Mouse (Mus musculus): ENCODE results near the gene Nbeal2. TPM values are rescaled to one million over a fixed set of nuclear protein-coding genes. Genes with fewer than 3 reads are reported as not detected.

The Nbeal2 gene
- polyA plus RNA-seq, 1 experiment from 2014 or later: 2.2 TPM

DNA sequence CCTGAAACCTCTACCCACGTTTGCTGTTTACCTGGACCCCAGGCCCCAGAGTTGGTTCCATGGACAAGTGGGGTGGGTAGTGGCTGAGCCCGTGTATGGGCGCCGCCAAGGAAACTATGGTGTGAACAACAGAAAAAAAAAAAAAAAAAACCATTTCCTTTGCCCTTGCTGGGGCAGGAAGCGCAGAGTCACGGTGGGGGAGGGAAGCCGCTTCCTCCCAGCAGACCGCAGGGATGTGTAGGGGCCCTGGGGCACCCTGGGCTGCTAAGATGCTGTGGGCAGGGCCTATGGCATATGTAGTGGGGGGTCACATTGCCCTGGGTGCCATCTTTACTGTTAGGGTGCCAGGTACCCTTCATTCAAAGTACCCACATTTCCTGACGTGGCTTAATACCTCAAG is 8.7 kb downstream of the Nbeal2 start:
- ATAC-seq (replicated peaks; ENCODE audit: low FRiP score) (no peak), DNase-seq (ENCODE audit: low spot score) (no peak)
- H3K27me3 ChIP-seq (ENCODE audit: control insufficient read depth, insufficient read depth, low read length): no peaks in the 10 kb centered on the region
- no peak overlapping the region for H3K4me2 ChIP-seq (ENCODE audit: low read depth, low read length, severe bottlenecking)
- H3K9me3 ChIP-seq (ENCODE audit: control insufficient read depth, low read length): no peaks in the 10 kb centered on the region
- H3K4me3 ChIP-seq (ENCODE audit: low read depth, low read length): no peak overlapping the region
- H3K9ac ChIP-seq (ENCODE audit: low read length): no peak overlapping the region
- 89% methylated on average over 9 of the region's 9 CpGs for WGBS
- H3K4me1 ChIP-seq (replicated peaks; ENCODE audit: control insufficient read depth, insufficient read depth, low read length): peaks cover 2% of the 10 kb centered on the region; the same call in 1 of the 2 replicates
- no peak overlapping the region for H3K27ac ChIP-seq (ENCODE audit: low read depth, low read length)
- H3K36me3 ChIP-seq (ENCODE audit: control insufficient read depth, insufficient read depth, low read length): no peaks in the 10 kb centered on the region

DNA sequence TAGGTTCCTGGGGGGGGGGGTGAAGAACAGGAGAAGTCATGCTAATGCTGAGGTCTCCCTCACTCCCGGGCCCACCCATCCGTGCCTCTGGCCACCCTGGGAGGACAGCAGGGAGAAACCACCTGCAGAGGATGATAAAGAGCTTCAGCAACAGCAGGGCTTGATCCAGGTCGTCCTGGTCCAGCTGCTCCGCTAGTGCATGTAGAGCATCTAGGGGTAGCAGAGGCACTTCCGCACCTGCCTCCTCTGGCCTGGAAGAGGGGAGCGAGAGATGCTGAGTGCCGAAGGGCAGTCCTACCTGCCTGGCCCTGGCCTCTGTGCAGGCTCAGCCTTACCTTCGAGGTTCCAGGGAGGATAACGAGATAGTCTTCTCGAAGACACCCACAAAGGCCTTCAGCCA is 9.7 kb downstream of the Nbeal2 start:
- H3K9me3 ChIP-seq (ENCODE audit: control insufficient read depth, low read length): no peaks in the 10 kb centered on the region
- 87% methylated on average over 10 of the region's 10 CpGs for WGBS
- H3K4me3 ChIP-seq (ENCODE audit: low read depth, low read length): no peak overlapping the region
- no peaks in the 10 kb centered on the region for H3K27me3 ChIP-seq (ENCODE audit: control insufficient read depth, insufficient read depth, low read length)
- no peak overlapping the region for H3K4me2 ChIP-seq (ENCODE audit: low read depth, low read length, severe bottlenecking)
- DNase-seq (ENCODE audit: low spot score) (no peak), ATAC-seq (replicated peaks; ENCODE audit: low FRiP score) (no peak)
- no peak overlapping the region for H3K9ac ChIP-seq (ENCODE audit: low read length)
- H3K27ac ChIP-seq (ENCODE audit: low read depth, low read length): no peak overlapping the region
- no peaks in the 10 kb centered on the region for H3K4me1 ChIP-seq (replicated peaks; ENCODE audit: control insufficient read depth, insufficient read depth, low read length)
- no peaks in the 10 kb centered on the region for H3K36me3 ChIP-seq (ENCODE audit: control insufficient read depth, insufficient read depth, low read length)

DNA sequence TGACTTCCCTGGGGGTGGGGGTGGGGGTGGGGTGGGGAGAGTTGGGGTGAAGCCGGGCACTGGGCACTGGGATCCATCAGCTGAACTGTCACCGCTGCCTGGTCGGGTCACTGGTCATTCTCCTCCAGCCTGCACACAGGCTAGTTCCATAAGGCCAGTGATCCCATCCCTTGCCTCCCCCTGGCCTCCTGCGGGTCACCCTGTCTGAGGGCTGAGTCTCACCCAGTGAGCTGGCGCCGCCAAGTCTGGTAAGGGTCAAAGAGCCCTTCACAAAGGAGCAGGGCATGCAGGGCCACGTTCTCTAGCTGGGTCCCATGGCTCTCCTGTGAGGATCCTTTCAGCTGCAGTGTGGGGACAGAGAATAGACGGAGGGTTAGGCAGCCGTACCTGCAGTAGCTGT is 10.2 kb downstream of the Nbeal2 start:
- ATAC-seq (replicated peaks; ENCODE audit: low FRiP score) (no peak), DNase-seq (ENCODE audit: low spot score) (no peak)
- H3K27me3 ChIP-seq (ENCODE audit: control insufficient read depth, insufficient read depth, low read length): no peaks in the 10 kb centered on the region
- H3K4me1 ChIP-seq (replicated peaks; ENCODE audit: control insufficient read depth, insufficient read depth, low read length): no peaks in the 10 kb centered on the region
- H3K4me2 ChIP-seq (ENCODE audit: low read depth, low read length, severe bottlenecking): no peak overlapping the region
- no peak overlapping the region for H3K27ac ChIP-seq (ENCODE audit: low read depth, low read length)
- H3K9ac ChIP-seq (ENCODE audit: low read length): no peak overlapping the region
- WGBS: 79% methylated on average over 9 of the region's 9 CpGs
- no peaks in the 10 kb centered on the region for H3K9me3 ChIP-seq (ENCODE audit: control insufficient read depth, low read length)
- H3K36me3 ChIP-seq (ENCODE audit: control insufficient read depth, insufficient read depth, low read length): no peaks in the 10 kb centered on the region
- no peak overlapping the region for H3K4me3 ChIP-seq (ENCODE audit: low read depth, low read length)

DNA sequence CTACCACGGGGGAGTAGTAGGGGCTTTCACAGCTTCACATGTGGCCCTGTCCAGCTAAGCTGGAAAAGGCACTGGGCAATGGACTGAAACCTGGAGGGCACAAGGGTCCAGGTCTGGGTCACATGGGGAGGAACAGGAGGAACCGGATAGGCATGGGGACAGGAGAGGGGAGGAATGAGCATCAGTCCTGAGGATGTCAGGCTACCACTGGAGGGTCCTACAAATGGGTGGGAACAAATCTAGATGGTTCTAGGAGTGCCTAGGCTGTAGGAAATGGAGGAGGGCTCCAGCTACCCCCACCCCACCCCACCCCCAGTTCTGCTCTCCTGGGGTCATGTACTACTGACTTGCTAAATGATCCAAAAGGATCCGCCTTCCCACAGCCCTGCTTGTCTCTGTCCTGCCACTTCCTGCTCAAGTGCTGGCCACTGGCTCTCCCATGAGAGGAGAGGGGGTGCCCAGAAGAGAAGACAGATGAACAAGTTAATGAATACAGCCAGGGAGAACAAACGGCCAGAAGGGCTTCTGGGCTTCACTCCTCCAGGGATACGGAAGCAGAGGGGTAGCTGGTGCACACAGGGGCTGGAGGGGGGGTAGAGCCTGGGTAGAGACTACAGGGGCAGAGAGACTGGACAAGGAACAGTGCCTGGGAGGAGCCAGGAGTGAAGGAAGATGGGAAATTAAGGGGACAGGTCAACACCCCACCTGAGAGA is 11.0 kb downstream of the Nbeal2 start:
- no peaks in the 10 kb centered on the region for H3K9me3 ChIP-seq (ENCODE audit: control insufficient read depth, low read length)
- no peaks in the 10 kb centered on the region for H3K4me1 ChIP-seq (replicated peaks; ENCODE audit: control insufficient read depth, insufficient read depth, low read length)
- no peak overlapping the region for H3K27ac ChIP-seq (ENCODE audit: low read depth, low read length)
- H3K4me3 ChIP-seq (ENCODE audit: low read depth, low read length): no peak overlapping the region
- DNase-seq (ENCODE audit: low spot score): no peak
- no peak overlapping the region for H3K9ac ChIP-seq (ENCODE audit: low read length)
- WGBS: 59% methylated on average over 5 of the region's 5 CpGs
- ATAC-seq (replicated peaks; ENCODE audit: low FRiP score): no peak
- H3K36me3 ChIP-seq (ENCODE audit: control insufficient read depth, insufficient read depth, low read length): no peaks in the 10 kb centered on the region
- no peaks in the 10 kb centered on the region for H3K27me3 ChIP-seq (ENCODE audit: control insufficient read depth, insufficient read depth, low read length)
- no peak overlapping the region for H3K4me2 ChIP-seq (ENCODE audit: low read depth, low read length, severe bottlenecking)

DNA sequence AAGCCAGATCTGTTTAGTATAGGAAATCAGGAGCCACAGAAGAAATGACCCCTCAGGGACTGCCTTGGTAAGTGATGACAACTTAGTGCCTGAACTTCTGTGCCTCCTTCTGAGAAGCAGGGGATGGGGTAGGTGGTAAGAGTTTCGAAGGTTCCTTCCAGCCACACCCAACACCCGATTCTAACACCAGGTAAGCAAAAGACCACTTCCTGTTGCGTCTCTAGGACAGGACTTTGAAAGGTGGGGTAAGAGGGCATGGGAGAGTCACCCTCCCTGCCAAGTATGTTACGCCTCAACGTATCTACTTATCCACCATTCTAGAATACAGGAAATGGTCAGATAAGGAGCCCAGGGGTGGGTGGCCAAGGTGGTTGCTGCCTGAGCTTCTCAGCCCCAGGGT is 13.0 kb downstream of the Nbeal2 start:
- Histone ChIP-seq H3K9ac (ENCODE audit: low read length) (no peak overlapping the region), H3K9me3 (ENCODE audit: control insufficient read depth, low read length) (no peaks in the 10 kb centered on the region), H3K27me3 (ENCODE audit: control insufficient read depth, insufficient read depth, low read length) (no peaks in the 10 kb centered on the region), H3K4me1 (replicated peaks; ENCODE audit: control insufficient read depth, insufficient read depth, low read length) (no peaks in the 10 kb centered on the region), H3K27ac (ENCODE audit: low read depth, low read length) (no peak overlapping the region), H3K4me3 (ENCODE audit: low read depth, low read length) (no peak overlapping the region), H3K36me3 (ENCODE audit: control insufficient read depth, insufficient read depth, low read length) (no peaks in the 10 kb centered on the region), H3K4me2 (ENCODE audit: low read depth, low read length, severe bottlenecking) (no peak overlapping the region)
- ATAC-seq (replicated peaks; ENCODE audit: low FRiP score): no peak
- no peak for DNase-seq (ENCODE audit: low spot score)
- 87% methylated on average over 5 of the region's 5 CpGs for WGBS

DNA sequence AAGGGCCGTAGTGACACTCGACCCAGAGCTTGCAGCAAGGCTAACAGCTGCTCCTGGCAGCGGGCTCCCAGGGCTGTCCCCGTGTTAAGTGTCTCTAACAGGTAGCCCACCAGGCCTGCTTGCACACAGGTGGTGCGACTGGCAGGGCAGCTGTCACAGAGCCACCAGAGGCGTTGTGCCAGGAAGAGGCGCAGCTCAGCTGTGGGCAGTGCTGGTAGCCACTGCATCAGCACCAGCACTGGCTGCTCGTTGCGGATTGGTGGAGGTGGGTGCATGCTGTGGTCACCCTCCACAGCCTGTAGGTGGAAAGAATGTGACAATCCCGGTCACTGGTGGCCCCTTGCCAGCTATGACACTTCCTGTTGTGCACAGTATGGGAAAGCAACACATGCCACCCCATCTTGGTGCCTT is 15.3 kb downstream of the Nbeal2 start:
- Histone ChIP-seq H3K4me2 (ENCODE audit: low read depth, low read length, severe bottlenecking) (no peak overlapping the region), H3K36me3 (ENCODE audit: control insufficient read depth, insufficient read depth, low read length) (no peaks in the 10 kb centered on the region), H3K9me3 (ENCODE audit: control insufficient read depth, low read length) (no peaks in the 10 kb centered on the region), H3K4me1 (replicated peaks; ENCODE audit: control insufficient read depth, insufficient read depth, low read length) (no peaks in the 10 kb centered on the region), H3K4me3 (ENCODE audit: low read depth, low read length) (no peak overlapping the region), H3K9ac (ENCODE audit: low read length) (no peak overlapping the region), H3K27ac (ENCODE audit: low read depth, low read length) (no peak overlapping the region), H3K27me3 (ENCODE audit: control insufficient read depth, insufficient read depth, low read length) (no peaks in the 10 kb centered on the region)
- 91% methylated on average over 10 of the region's 10 CpGs for WGBS
- DNase-seq (ENCODE audit: low spot score): no peak
- no peak for ATAC-seq (replicated peaks; ENCODE audit: low FRiP score)

DNA sequence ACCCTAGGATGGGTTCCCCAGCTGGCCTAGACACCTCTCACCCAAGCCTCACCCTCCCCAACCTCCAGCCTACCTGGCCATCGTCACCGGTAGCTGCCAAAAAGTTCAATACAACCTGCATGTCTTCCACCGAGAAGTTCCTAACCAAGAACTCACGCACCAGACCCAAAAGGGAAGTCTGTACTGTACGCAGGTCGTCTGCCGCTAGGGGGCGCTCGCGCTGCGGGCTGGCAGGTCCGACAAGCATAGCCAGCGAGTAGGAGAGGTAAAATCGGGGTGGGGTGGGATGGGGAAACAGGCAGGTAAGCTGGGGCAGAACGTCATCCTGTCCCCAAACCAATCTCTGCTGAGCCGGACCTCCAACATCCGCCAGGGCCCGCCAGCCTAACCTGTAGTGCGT is 18.7 kb downstream of the Nbeal2 start:
- Histone ChIP-seq H3K4me3 (ENCODE audit: low read depth, low read length) (no peak overlapping the region), H3K4me1 (replicated peaks; ENCODE audit: control insufficient read depth, insufficient read depth, low read length) (no peaks in the 10 kb centered on the region), H3K27me3 (ENCODE audit: control insufficient read depth, insufficient read depth, low read length) (peaks cover 2% of the 10 kb centered on the region), H3K36me3 (ENCODE audit: control insufficient read depth, insufficient read depth, low read length) (no peaks in the 10 kb centered on the region), H3K4me2 (ENCODE audit: low read depth, low read length, severe bottlenecking) (no peak overlapping the region), H3K9ac (ENCODE audit: low read length) (no peak overlapping the region), H3K27ac (ENCODE audit: low read depth, low read length) (no peak overlapping the region), H3K9me3 (ENCODE audit: control insufficient read depth, low read length) (no peaks in the 10 kb centered on the region)
- 6% methylated on average over 19 of the region's 19 CpGs for WGBS
- DNase-seq (ENCODE audit: low spot score) (peak; percentile 94), ATAC-seq (replicated peaks; ENCODE audit: low FRiP score) (peak; percentile 33)

DNA sequence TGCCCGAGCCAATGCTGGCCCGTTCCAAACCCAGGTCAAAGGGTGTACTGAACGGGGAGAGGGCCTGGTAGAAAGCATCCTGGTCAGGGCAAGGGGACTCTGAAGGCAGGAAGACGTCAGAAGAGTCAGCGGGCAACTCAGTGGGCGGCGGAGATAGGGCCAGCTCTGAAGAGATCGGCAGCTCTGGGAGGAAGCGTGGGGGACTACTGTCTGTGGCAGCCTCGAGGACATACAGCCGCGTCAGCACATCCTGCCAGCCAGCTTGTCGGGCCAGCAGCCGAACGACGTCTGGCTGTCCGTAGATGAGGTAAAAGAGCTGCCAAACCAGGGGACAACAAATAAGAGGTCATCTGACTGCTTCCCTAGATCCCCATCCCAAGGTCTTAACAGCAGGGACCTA is 20.1 kb downstream of the Nbeal2 start:
- Histone ChIP-seq H3K4me3 (ENCODE audit: low read depth, low read length) (no peak overlapping the region), H3K27me3 (ENCODE audit: control insufficient read depth, insufficient read depth, low read length) (peaks cover 2% of the 10 kb centered on the region), H3K9ac (ENCODE audit: low read length) (no peak overlapping the region), H3K4me1 (replicated peaks; ENCODE audit: control insufficient read depth, insufficient read depth, low read length) (no peaks in the 10 kb centered on the region), H3K4me2 (ENCODE audit: low read depth, low read length, severe bottlenecking) (no peak overlapping the region), H3K36me3 (ENCODE audit: control insufficient read depth, insufficient read depth, low read length) (no peaks in the 10 kb centered on the region), H3K9me3 (ENCODE audit: control insufficient read depth, low read length) (no peaks in the 10 kb centered on the region), H3K27ac (ENCODE audit: low read depth, low read length) (no peak overlapping the region)
- WGBS: 81% methylated on average over 17 of the region's 17 CpGs
- no peak for ATAC-seq (replicated peaks; ENCODE audit: low FRiP score)
- DNase-seq (ENCODE audit: low spot score): no peak

DNA sequence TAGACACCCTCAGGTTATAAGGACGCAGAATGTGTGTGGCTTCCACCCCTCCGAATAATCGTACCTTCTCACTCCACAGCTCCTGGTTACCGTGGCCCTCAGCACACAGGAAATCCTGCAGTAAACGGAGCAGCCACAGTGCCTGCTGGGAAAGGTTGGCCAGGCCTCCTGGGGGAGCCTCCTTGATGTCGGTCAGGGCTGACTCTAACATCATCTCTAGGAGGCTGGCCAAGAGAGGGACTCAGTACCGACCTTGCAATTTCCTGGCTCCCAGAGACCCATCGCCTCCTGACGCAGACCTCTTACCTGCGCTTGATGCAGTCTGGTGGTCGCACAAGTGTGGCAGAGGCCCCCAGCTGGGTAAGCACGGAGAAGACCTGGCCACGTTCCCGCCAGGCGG is 21.3 kb downstream of the Nbeal2 start:
- no peak overlapping the region for H3K4me2 ChIP-seq (ENCODE audit: low read depth, low read length, severe bottlenecking)
- H3K27ac ChIP-seq (ENCODE audit: low read depth, low read length): no peak overlapping the region
- H3K36me3 ChIP-seq (ENCODE audit: control insufficient read depth, insufficient read depth, low read length): no peaks in the 10 kb centered on the region
- no peak for ATAC-seq (replicated peaks; ENCODE audit: low FRiP score)
- no peaks in the 10 kb centered on the region for H3K9me3 ChIP-seq (ENCODE audit: control insufficient read depth, low read length)
- no peaks in the 10 kb centered on the region for H3K4me1 ChIP-seq (replicated peaks; ENCODE audit: control insufficient read depth, insufficient read depth, low read length)
- DNase-seq (ENCODE audit: low spot score): no peak
- WGBS: 83% methylated on average over 15 of the region's 15 CpGs
- peaks cover 2% of the 10 kb centered on the region for H3K27me3 ChIP-seq (ENCODE audit: control insufficient read depth, insufficient read depth, low read length)
- no peak overlapping the region for H3K9ac ChIP-seq (ENCODE audit: low read length)
- H3K4me3 ChIP-seq (ENCODE audit: low read depth, low read length): no peak overlapping the region
